Mouse (Mus musculus) C2C12 (cell line): ENCODE measurements at regions not wholly inside any gene's neighbourhood (a gene's known extent, or its start where the extent isn't known, plus 50 kb on each side); places are given as distances from the start of the nearest gene placed in this dataset.

Source experiments
- CTCF ChIP-seq: IDR thresholded peaks from one replicate; pipeline ENCODE4 v1.5.1; 2011; ENCODE audit not compliant: control insufficient read depth, insufficient read depth, insufficient read length
- MAX ChIP-seq: IDR thresholded peaks from one replicate; pipeline ENCODE4 v1.6.1; 2011; ENCODE audit warnings: mild to moderate bottlenecking, control low read depth
- MYOG ChIP-seq: IDR thresholded peaks from one replicate; pipeline ENCODE4 v1.6.1; 2011; ENCODE audit not compliant: control insufficient read depth, insufficient read length; ENCODE audit errors: extremely low read depth

DNA sequence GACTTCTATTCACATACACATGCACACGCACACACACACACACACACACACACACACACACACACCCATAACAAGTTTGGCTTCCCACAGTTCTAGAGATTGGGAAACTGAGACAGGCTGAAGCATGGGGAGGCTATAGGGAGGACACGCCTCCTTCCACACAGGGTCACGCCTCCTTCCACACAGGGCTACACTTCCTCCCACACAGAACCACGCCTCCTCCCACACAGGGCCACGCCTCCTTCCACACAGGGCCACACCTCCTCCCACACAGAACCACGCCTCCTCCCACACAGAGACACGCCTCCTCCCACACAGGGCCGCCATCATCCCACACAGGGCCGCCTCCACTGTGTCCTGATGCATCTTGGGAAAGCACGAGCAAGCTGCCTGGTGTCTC is 401.9 kb upstream of the Kazn start:
- no peak for TF ChIP-seq MAX
- TF ChIP-seq MYOG, result no peak
- no peak for TF ChIP-seq CTCF
